Mouse (Mus musculus) liver, embryonic 14.5 days (tissue): ENCODE results near the gene Gdf15. TPM values are rescaled to one million over a fixed set of nuclear protein-coding genes. Genes with fewer than 3 reads are reported as not detected.

Source experiments
- ATAC-seq: fragments of 200-750 bp; cut with Nextera tagmentation; 2 replicates; pipeline ENCODE4 v1.8.0; 2017; ENCODE audit warnings: moderate number of reproducible peaks, mild to moderate bottlenecking, moderate library complexity; ENCODE audit not compliant: insufficient read depth
- DNase-seq, 3 experiments: peaks; one replicate each; pipeline ENCODE4 v3.0.0-alpha.2; 2012 to 2013; ENCODE audit warnings: low read depth in 3 of 3, low spot score in 3 of 3
- H3K27ac ChIP-seq: fragments of 300-500 bp; sonication (generic); 2 replicates; pipeline ENCODE4 v1.5.1; 2014; ENCODE audit warnings: moderate library complexity, mild to moderate bottlenecking, control low read depth, inconsistent platforms
- H3K27me3 ChIP-seq: fragments of 300-500 bp; sonication (generic); 2 replicates; pipeline ENCODE4 v1.6.1; 2014; ENCODE audit warnings: mild to moderate bottlenecking, low read length, moderate library complexity; ENCODE audit not compliant: control insufficient read depth, insufficient read depth
- H3K36me3 ChIP-seq: fragments of 300-500 bp; sonication (generic); replicated peaks from 2 replicates; pipeline ENCODE4 v1.6.1; 2014; ENCODE audit warnings: low read depth; ENCODE audit not compliant: control insufficient read depth, insufficient read depth
- H3K4me1 ChIP-seq, 2 experiments: fragments of 200-500 bp in 1 of 2; fragments of 300-500 bp in 1 of 2; sonication (generic) in 1 of 2; replicated peaks; 2 replicates each; pipeline ENCODE4 v1.6.1; 2012 to 2014; ENCODE audit warnings: antibody characterized with exemption in 1 of 2, inconsistent platforms in 1 of 2, low read length in 1 of 2; ENCODE audit not compliant: control insufficient read depth in 2 of 2, insufficient read depth in 2 of 2
- H3K4me2 ChIP-seq: fragments of 300-500 bp; sonication (generic); 2 replicates; pipeline ENCODE4 v1.6.1; 2014; ENCODE audit warnings: low read depth, mild to moderate bottlenecking, control low read depth, moderate library complexity
- H3K4me3 ChIP-seq, 2 experiments: fragments of 200-500 bp in 1 of 2; fragments of 300-500 bp in 1 of 2; sonication (generic) in 1 of 2; 2 replicates each; pipeline ENCODE4 v1.5.1; 2012 to 2014; ENCODE audit warnings: low read depth in 2 of 2, low read length in 2 of 2, mild to moderate bottlenecking in 2 of 2, control low read depth in 1 of 2, inconsistent platforms in 1 of 2, moderate library complexity in 1 of 2; ENCODE audit not compliant: insufficient read depth in 1 of 2
- H3K9ac ChIP-seq: fragments of 300-500 bp; sonication (generic); replicated peaks from 2 replicates; pipeline ENCODE4 v1.6.1; 2014; ENCODE audit warnings: mild to moderate bottlenecking, control low read depth, moderate library complexity
- H3K9me3 ChIP-seq: fragments of 300-500 bp; sonication (generic); 2 replicates; pipeline ENCODE4 v1.6.1; 2016; ENCODE audit warnings: low read length, mixed read lengths; ENCODE audit not compliant: control insufficient read depth
- CTCF ChIP-seq: IDR thresholded peaks from 2 replicates; pipeline ENCODE4 v1.5.1; 2016; ENCODE audit warnings: antibody characterized with exemption, low read depth, control low read depth
- EP300 ChIP-seq: IDR thresholded peaks from 2 replicates; pipeline ENCODE4 v1.6.1; 2016; ENCODE audit warnings: antibody characterized with exemption, low read depth
- WGBS: fragments of 180-500 bp; shearing (Covaris S2); extraction: QIAGEN DNeasy Blood & Tissue Kit; methylation state at CpG from one replicate; pipeline ENCODE4 v1.1.7; 2014; ENCODE audit not compliant: insufficient replicate concordance; 5-methylcytosine and 5-hydroxymethylcytosine counted together
- polyA plus RNA-seq, 2 experiments: library from polyadenylated mRNA; depleted of rRNA in 1 of 2; stranded (reverse) in 1 of 2; unstranded in 1 of 2; fragments of >200 nt; fragmentation: Nextera tagmentation in 1 of 2; extraction: Ambion mirVana in 1 of 2; gene quantifications; 2 replicates each; pipeline versions ENCODE4 v1.2.1 to v1.2.3; 2012 to 2014

The Gdf15 gene
- polyA plus RNA-seq, 2 experiments: 1.2 to 6.3 TPM

- Histone ChIP-seq H3K4me3 (no peak overlapping the region), H3K9ac (no peak overlapping the region), H3K4me1 (peaks cover 18 to 33% of the 10 kb centered on the region in 2 experiments), H3K9me3 (no peaks in the 10 kb centered on the region), H3K4me2 (no peak overlapping the region), H3K27ac (no peak overlapping the region), H3K36me3 (no peaks in the 10 kb centered on the region), H3K27me3 (no peaks in the 10 kb centered on the region)
- 74% methylated on average over 4 of the region's 4 CpGs for WGBS
- ATAC-seq: no peak
- no peak for DNase-seq
- TF ChIP-seq CTCF (no peak), EP300 (no peak)
Measured at GRCm38 (mm10) chr8:70663691-70664090, 31.4 kb upstream of the Gdf15 start.

- Histone ChIP-seq H3K4me1 (peaks cover 11 to 24% of the 10 kb centered on the region in 2 experiments), H3K27ac (peak within 1 kb of the TSS; percentile 74), H3K9ac (peak within 1 kb of the TSS; percentile 89), H3K4me3 (peak within 1 kb of the TSS; percentile 82 to 84), H3K4me2 (peak within 1 kb of the TSS; percentile 97), H3K9me3 (no peaks in the 10 kb centered on the region), H3K27me3 (no peaks in the 10 kb centered on the region), H3K36me3 (no peaks in the 10 kb centered on the region; the same call in 1 of the 2 replicates)
- 6% methylated on average over 14 of the region's 14 CpGs for WGBS
- no peak for DNase-seq
- ATAC-seq: peak; percentile 40
- TF ChIP-seq CTCF: no peak
- TF ChIP-seq EP300: no peak
Measured at GRCm38 (mm10) chr8:70660273-70660725, 28.0 kb upstream of the Gdf15 start, which contains the start of gene Pgpep1. Pgpep1 (minus strand) TSS chr8:70660388.

GRCm38 (mm10) chr8:70659604-70660272, 27.5 kb upstream of the Gdf15 start:
- Histone ChIP-seq H3K36me3 (no peaks in the 10 kb centered on the region; the same call in 1 of the 2 replicates), H3K27me3 (no peaks in the 10 kb centered on the region), H3K9ac (peak overlapping the region; percentile 89), H3K4me3 (peak overlapping the region; percentile 82 to 84), H3K27ac (peak overlapping the region; percentile 74), H3K4me2 (peak overlapping the region; percentile 97), H3K4me1 (peaks cover 11 to 24% of the 10 kb centered on the region in 2 experiments), H3K9me3 (no peaks in the 10 kb centered on the region)
- TF ChIP-seq EP300 (no peak), CTCF (no peak)
- DNase-seq (peak; percentile 76 to 80 (median 79)), ATAC-seq (peak; percentile 93)
- WGBS: 1% methylated on average over 44 of the region's 44 CpGs

- peak overlapping the region; percentile 74 for H3K27ac ChIP-seq
Measured at GRCm38 (mm10) chr8:70658897-70659603, 26.8 kb upstream of the Gdf15 start.

GRCm38 (mm10) chr8:70657739-70658138, 25.5 kb upstream of the Gdf15 start:
- H3K9ac ChIP-seq: no peak overlapping the region
- ATAC-seq: no peak
- no peaks in the 10 kb centered on the region; the same call in 1 of the 2 replicates for H3K36me3 ChIP-seq
- H3K4me1 ChIP-seq: peaks cover 11 to 24% of the 10 kb centered on the region in 2 experiments
- peak overlapping the region; percentile 14; the same call in 1 of the 2 replicates for H3K4me2 ChIP-seq
- no peaks in the 10 kb centered on the region for H3K9me3 ChIP-seq
- no peaks in the 10 kb centered on the region for H3K27me3 ChIP-seq
- no peak overlapping the region for H3K27ac ChIP-seq
- WGBS: 76% methylated on average over 2 of the region's 2 CpGs
- no peak overlapping the region for H3K4me3 ChIP-seq
- DNase-seq: no peak
- TF ChIP-seq CTCF (no peak), EP300 (no peak)

More at GRCm38 (mm10) chr8:70658897-70659603, 26.8 kb upstream of the Gdf15 start:
- ATAC-seq (peak; percentile 69), DNase-seq (no peak)
- Histone ChIP-seq H3K9ac (peak overlapping the region; percentile 89), H3K4me1 (peaks cover 11 to 24% of the 10 kb centered on the region in 2 experiments), H3K4me2 (peak overlapping the region; percentile 97), H3K27me3 (no peaks in the 10 kb centered on the region), H3K9me3 (no peaks in the 10 kb centered on the region), H3K4me3 (peak overlapping the region; percentile 82 to 84), H3K36me3 (no peaks in the 10 kb centered on the region; the same call in 1 of the 2 replicates)
- TF ChIP-seq CTCF: no peak
- TF ChIP-seq EP300: no peak
- 2% methylated on average over 31 of the region's 31 CpGs for WGBS
